Mouse (Mus musculus) myocyte (in vitro differentiated cells): ENCODE results near the gene Rpa1.

ENCODE experiments used
- MAX ChIP-seq: IDR thresholded peaks from one replicate; pipeline ENCODE4 v1.6.1; 2011; ENCODE audit warnings: low read depth, mild to moderate bottlenecking, control low read depth
- REST ChIP-seq: IDR thresholded peaks from one replicate; pipeline ENCODE4 v1.6.1; 2011; ENCODE audit warnings: mild to moderate bottlenecking, control low read depth, moderate library complexity; ENCODE audit not compliant: insufficient read depth, insufficient read length

GRCm38 (mm10) chr11:75308650-75309049 is 39.5 kb downstream of the Rpa1 start:
- no peak for TF ChIP-seq MAX
- no peak for TF ChIP-seq REST
